Mouse (Mus musculus): ENCODE results near the gene Atxn1. TPM values are rescaled to one million over a fixed set of nuclear protein-coding genes. Genes with fewer than 3 reads are reported as not detected.

Atxn1 gene
- polyA plus RNA-seq, 1 experiment from 2014 or later, result 5.4 TPM

DNA sequence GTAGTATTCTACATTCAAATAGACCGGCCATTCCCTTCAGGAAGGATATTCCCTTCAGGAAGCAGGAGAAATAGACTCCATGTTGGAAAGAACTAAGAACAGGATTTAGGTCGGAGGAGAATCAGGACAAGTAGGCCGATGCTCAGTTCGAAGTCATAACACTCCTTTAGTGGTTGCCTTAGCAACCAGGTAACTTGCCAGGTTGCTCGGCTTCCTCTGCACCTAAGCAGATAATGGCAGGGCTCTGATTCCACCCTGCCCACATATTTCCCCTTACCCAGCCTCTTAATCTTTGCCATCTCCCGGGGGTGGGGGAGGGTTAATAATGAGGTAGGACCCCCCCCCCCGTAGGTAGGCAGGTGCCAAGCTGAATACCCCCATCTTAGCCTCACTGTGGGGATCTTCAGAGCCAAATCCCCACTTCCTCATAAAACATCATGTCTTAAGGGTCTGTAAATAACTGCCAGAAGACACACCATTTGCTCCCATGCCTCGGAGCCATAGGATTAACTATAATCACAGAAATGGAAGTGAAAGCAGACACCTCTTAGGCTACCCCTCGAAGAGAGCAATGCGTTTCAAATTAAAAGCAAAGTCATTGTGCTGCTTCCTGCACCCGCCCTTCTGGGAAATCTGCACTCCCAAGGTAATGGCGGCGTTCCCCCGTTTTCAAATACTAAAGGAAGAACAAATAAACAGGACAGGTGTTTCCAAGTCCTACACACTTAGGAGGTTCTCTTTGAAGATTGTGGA is 240.1 kb downstream of the Atxn1 start:
- H3K4me3 ChIP-seq, result no peak overlapping the region
- peaks cover 3% of the 10 kb centered on the region; the same call in 1 of the 2 replicates for H3K4me1 ChIP-seq
- H3K27ac ChIP-seq, result no peak overlapping the region
- no peaks in the 10 kb centered on the region for H3K36me3 ChIP-seq
- H3K4me2 ChIP-seq, result no peak overlapping the region
- H3K27me3 ChIP-seq, result no peaks in the 10 kb centered on the region
- no peaks in the 10 kb centered on the region for H3K9me3 ChIP-seq
- no peak overlapping the region for H3K9ac ChIP-seq
- 46% methylated on average over 14 of the region's 14 CpGs for WGBS
- ATAC-seq (ENCODE audit: insufficient number of reproducible peaks, low FRiP score, low TSS enrichment, low read depth), result no peak

- Histone ChIP-seq H3K9me3 (no peaks in the 10 kb centered on the region), H3K4me3 (no peak overlapping the region), H3K4me2 (no peak overlapping the region), H3K36me3 (no peaks in the 10 kb centered on the region), H3K4me1 (peaks cover 3% of the 10 kb centered on the region; the same call in 1 of the 2 replicates), H3K27ac (no peak overlapping the region), H3K9ac (no peak overlapping the region), H3K27me3 (no peaks in the 10 kb centered on the region)
- ATAC-seq (ENCODE audit: insufficient number of reproducible peaks, low FRiP score, low TSS enrichment, low read depth), result no peak
- 84% methylated on average over 5 of the region's 5 CpGs for WGBS
These were observed 241.9 kb downstream of the Atxn1 start for GRCm38 (mm10) chr13:45722885-45723284.

DNA sequence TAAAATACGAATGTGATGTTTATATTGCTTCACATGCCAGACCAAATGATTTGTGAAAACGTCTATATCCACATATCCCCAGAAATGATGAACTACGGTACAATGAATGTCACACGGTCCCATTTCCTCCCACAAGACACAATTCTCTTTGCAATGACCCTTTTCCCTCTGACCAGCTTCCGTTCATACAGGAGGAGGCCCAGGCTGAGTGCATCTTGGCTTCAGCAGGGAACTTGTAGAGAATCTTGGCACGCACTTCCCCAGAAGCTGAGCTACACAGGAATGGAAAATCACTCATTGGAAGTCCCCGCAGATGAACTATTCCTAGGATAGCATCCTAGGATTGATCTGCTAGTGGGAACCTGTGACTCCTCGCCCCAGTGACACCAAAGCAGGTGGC is 243.2 kb downstream of the Atxn1 start:
- WGBS, result 63% methylated on average over 8 of the region's 8 CpGs
- Histone ChIP-seq H3K27me3 (no peaks in the 10 kb centered on the region), H3K36me3 (no peaks in the 10 kb centered on the region), H3K9me3 (no peaks in the 10 kb centered on the region), H3K9ac (no peak overlapping the region), H3K4me3 (no peak overlapping the region), H3K4me1 (peaks cover 3% of the 10 kb centered on the region; the same call in 1 of the 2 replicates), H3K27ac (no peak overlapping the region), H3K4me2 (no peak overlapping the region)
- ATAC-seq (ENCODE audit: insufficient number of reproducible peaks, low FRiP score, low TSS enrichment, low read depth), result no peak

DNA sequence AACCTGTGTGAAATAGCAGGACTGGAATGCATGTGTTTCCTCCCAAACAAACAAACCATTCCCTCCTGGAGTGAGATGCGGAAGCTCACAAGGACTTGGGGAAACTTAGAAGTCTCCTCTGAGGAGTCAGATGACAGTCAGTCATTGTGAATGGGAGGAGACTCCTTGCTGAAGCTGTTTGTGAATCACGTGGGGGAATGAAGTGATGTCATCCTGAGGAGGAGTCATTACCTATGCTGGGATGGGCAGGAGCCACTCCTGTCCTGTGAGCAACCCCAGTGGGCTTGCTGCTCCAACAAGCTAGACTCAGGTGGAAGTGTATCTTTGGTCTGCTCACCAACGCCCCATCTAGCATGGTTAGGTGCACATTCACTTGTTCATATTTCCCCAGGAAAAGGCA is 246.0 kb downstream of the Atxn1 start:
- no peak for ATAC-seq (ENCODE audit: insufficient number of reproducible peaks, low FRiP score, low TSS enrichment, low read depth)
- Histone ChIP-seq H3K9ac (no peak overlapping the region), H3K9me3 (no peaks in the 10 kb centered on the region), H3K27me3 (no peaks in the 10 kb centered on the region), H3K4me1 (no peaks in the 10 kb centered on the region; the same call in 1 of the 2 replicates), H3K27ac (no peak overlapping the region), H3K4me2 (no peak overlapping the region), H3K36me3 (no peaks in the 10 kb centered on the region), H3K4me3 (no peak overlapping the region)
- 50% methylated on average over 3 of the region's 3 CpGs for WGBS

- WGBS, result 59% methylated on average over 7 of the region's 7 CpGs
- Histone ChIP-seq H3K4me1 (no peaks in the 10 kb centered on the region; the same call in 1 of the 2 replicates), H3K4me2 (no peak overlapping the region), H3K27me3 (no peaks in the 10 kb centered on the region), H3K4me3 (no peak overlapping the region), H3K36me3 (no peaks in the 10 kb centered on the region), H3K9ac (no peak overlapping the region), H3K9me3 (no peaks in the 10 kb centered on the region), H3K27ac (no peak overlapping the region)
- no peak for ATAC-seq (ENCODE audit: insufficient number of reproducible peaks, low FRiP score, low TSS enrichment, low read depth)
These were observed 249.1 kb downstream of the Atxn1 start for GRCm38 (mm10) chr13:45715583-45716180.

DNA sequence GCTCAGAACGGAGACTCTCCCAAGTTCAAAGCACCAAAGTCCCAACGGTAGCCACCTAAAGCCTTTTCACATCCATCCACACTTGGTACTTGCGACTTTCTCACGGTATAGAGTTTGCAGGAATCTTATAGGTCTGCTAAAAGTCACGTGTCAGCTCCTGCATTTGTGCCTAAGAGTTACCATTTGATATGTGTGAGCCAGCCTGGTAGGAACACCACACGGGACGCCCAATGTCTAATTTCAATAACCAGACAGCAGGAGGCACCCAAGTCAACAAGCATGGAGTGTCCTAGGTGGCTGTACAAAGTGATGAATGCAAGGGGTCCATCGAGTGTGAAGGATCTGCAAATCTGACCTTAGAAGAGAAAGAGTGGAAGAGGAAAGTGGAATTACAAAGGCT is 254.8 kb downstream of the Atxn1 start:
- Histone ChIP-seq H3K27me3 (no peaks in the 10 kb centered on the region), H3K27ac (no peak overlapping the region), H3K36me3 (no peaks in the 10 kb centered on the region), H3K4me2 (no peak overlapping the region), H3K9me3 (no peaks in the 10 kb centered on the region), H3K4me3 (no peak overlapping the region), H3K9ac (no peak overlapping the region), H3K4me1 (no peaks in the 10 kb centered on the region)
- 91% methylated on average over 8 of the region's 8 CpGs for WGBS
- no peak for ATAC-seq (ENCODE audit: insufficient number of reproducible peaks, low FRiP score, low TSS enrichment, low read depth)

DNA sequence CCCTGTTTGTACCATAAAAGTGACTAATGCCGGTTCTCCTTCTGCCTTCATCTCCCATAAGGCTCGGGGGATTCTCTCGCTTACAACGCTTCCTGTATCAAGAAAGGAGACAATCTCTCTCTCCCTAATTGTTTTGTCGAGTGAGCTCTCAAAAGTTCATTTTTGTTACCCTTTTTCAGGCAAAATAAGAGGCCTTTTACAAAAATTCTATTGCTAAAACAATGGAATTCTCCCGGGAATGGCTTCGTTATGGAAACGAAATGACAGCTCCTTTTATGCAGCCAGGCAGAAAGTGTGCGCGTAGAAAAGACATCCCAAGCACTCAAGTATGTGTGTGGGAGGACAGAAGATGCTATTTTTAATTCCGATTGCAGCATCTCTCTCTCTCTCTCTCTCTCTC is 255.4 kb downstream of the Atxn1 start:
- no peaks in the 10 kb centered on the region for H3K27me3 ChIP-seq
- 79% methylated on average over 11 of the region's 11 CpGs for WGBS
- no peak overlapping the region for H3K9ac ChIP-seq
- no peaks in the 10 kb centered on the region for H3K9me3 ChIP-seq
- H3K4me3 ChIP-seq, result no peak overlapping the region
- ATAC-seq (ENCODE audit: insufficient number of reproducible peaks, low FRiP score, low TSS enrichment, low read depth), result no peak
- no peaks in the 10 kb centered on the region for H3K4me1 ChIP-seq
- H3K27ac ChIP-seq, result no peak overlapping the region
- no peaks in the 10 kb centered on the region for H3K36me3 ChIP-seq
- no peak overlapping the region for H3K4me2 ChIP-seq

DNA sequence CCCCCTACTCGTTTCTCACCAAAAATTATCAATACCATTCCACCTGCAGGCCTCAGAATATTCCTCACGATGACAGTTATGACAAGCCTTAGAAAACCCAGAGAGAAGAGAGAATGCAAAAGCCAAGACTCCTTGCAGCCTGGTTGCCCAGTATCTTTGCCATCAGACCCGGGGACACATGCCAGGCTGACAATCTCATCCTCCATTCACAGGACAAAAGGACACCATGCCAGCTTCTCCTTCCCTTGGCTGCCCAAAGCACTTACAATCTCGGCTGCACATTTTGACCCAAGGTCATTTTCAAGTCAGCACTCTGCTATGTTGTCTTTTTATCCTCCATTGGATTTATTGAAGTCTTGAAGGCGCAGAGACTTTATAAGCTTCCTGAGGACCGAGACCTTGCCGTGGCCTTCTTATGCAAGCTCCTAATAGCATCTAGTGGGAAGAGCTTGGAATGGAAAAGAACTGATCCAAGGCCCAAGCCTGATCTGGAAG is 263.5 kb downstream of the Atxn1 start:
- Histone ChIP-seq H3K4me3 (no peak overlapping the region), H3K27ac (no peak overlapping the region), H3K9me3 (no peaks in the 10 kb centered on the region), H3K9ac (no peak overlapping the region), H3K4me1 (peaks cover 7% of the 10 kb centered on the region; the same call in 1 of the 2 replicates), H3K36me3 (no peaks in the 10 kb centered on the region), H3K27me3 (no peaks in the 10 kb centered on the region), H3K4me2 (no peak overlapping the region)
- ATAC-seq (ENCODE audit: insufficient number of reproducible peaks, low FRiP score, low TSS enrichment, low read depth), result no peak
- 66% methylated on average over 7 of the region's 7 CpGs for WGBS

- no peaks in the 10 kb centered on the region for H3K27me3 ChIP-seq
- no peak for ATAC-seq (ENCODE audit: insufficient number of reproducible peaks, low FRiP score, low TSS enrichment, low read depth)
- H3K27ac ChIP-seq, result no peak overlapping the region
- no peak overlapping the region for H3K4me3 ChIP-seq
- H3K4me2 ChIP-seq, result no peak overlapping the region
- WGBS, result 64% methylated on average over 3 of the region's 3 CpGs
- H3K9me3 ChIP-seq, result no peaks in the 10 kb centered on the region
- H3K9ac ChIP-seq, result no peak overlapping the region
- H3K4me1 ChIP-seq, result peaks cover 7% of the 10 kb centered on the region; the same call in 1 of the 2 replicates
- H3K36me3 ChIP-seq, result no peaks in the 10 kb centered on the region
These were observed 265.8 kb downstream of the Atxn1 start for GRCm38 (mm10) chr13:45698982-45699381.

DNA sequence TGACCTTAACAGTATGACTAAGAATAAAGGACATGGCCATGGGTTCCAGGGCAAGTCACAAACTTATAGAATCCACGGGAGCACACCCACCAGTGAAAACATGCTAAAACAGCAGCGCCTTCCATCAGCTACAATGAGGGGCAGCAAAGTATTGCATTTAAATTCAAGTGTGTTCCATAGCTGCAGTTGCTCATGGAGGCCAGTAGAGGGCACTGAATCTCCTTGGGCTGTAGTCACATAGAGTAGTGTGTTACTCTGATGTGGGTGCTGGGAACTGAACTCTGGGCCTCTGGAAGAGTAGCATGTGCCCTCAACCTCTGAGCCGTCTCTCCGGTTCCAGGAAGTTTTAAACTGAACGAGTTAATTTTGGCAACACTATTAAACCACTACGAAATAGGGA is 268.8 kb downstream of the Atxn1 start:
- Histone ChIP-seq H3K27ac (no peak overlapping the region), H3K4me1 (peaks cover 7% of the 10 kb centered on the region; the same call in 1 of the 2 replicates), H3K4me3 (no peak overlapping the region), H3K27me3 (no peaks in the 10 kb centered on the region), H3K4me2 (no peak overlapping the region), H3K9me3 (no peaks in the 10 kb centered on the region), H3K36me3 (no peaks in the 10 kb centered on the region), H3K9ac (no peak overlapping the region)
- no peak for ATAC-seq (ENCODE audit: insufficient number of reproducible peaks, low FRiP score, low TSS enrichment, low read depth)
- WGBS, result 92% methylated on average over 6 of the region's 6 CpGs

DNA sequence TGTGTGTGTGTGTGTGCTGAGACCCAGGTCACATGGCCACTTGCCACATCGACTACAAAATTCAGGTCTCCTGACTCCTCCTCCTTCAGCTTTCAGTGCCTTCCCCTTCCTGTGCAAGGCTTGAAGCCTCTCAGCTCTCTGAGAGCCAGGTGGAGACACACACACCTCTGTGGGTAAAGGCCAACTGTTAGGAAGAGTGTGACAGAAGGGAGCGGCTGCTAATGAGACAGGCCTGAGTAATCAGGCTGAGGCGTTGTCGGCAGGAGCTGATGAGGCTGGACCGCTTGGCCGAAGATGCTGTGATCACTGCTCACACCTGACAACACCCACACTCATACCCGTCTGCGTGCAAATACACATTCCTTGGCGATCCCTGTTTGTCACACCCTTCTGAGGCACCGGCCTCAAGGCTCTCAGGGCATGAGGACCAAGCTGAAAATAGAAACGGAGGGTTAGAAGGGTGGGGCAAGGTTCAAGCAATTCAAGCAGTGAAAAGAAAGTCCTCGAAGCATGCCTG is 269.8 kb downstream of the Atxn1 start:
- Histone ChIP-seq H3K36me3 (no peaks in the 10 kb centered on the region), H3K4me2 (no peak overlapping the region), H3K9ac (no peak overlapping the region), H3K27ac (no peak overlapping the region), H3K9me3 (no peaks in the 10 kb centered on the region), H3K4me1 (peaks cover 11% of the 10 kb centered on the region), H3K4me3 (no peak overlapping the region), H3K27me3 (no peaks in the 10 kb centered on the region)
- ATAC-seq (ENCODE audit: insufficient number of reproducible peaks, low FRiP score, low TSS enrichment, low read depth), result no peak
- 78% methylated on average over 12 of the region's 12 CpGs for WGBS

DNA sequence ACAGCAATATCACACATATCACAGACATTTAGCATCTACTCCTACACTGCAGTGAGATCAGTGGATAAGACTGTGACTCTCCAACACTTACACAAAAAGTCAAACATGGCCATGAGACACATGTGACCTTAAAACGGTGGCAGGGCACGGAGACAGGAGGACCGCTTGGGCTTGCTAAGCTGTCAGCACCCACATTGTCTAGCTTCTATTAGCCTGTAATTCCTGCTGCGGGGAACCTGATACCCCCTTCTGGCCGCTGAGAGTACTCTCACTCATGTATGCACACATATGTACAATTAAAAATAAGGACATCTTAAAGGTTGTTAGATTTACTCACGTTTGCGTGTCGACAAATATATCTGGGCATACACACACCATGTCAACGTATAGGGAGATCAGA is 270.9 kb downstream of the Atxn1 start:
- H3K36me3 ChIP-seq, result no peaks in the 10 kb centered on the region
- no peak overlapping the region for H3K4me2 ChIP-seq
- ATAC-seq (ENCODE audit: insufficient number of reproducible peaks, low FRiP score, low TSS enrichment, low read depth), result no peak
- peaks cover 6% of the 10 kb centered on the region for H3K4me1 ChIP-seq
- 88% methylated on average over 9 of the region's 9 CpGs for WGBS
- H3K27me3 ChIP-seq, result no peaks in the 10 kb centered on the region
- no peak overlapping the region for H3K9ac ChIP-seq
- no peak overlapping the region for H3K4me3 ChIP-seq
- no peak overlapping the region for H3K27ac ChIP-seq
- no peaks in the 10 kb centered on the region for H3K9me3 ChIP-seq

Measured in limb, embryonic 15.5 days (tissue).